Mouse (Mus musculus) granulocyte monocyte progenitor cell, adult 5-6 weeks (primary cell): ENCODE measurements at regions not wholly inside any gene's neighbourhood (a gene's known extent, or its start where the extent isn't known, plus 50 kb on each side); places are given as distances from the start of the nearest gene placed in this dataset.

Experiments
- ATAC-seq: replicated peaks from 2 replicates; pipeline ENCODE4 v1.8.0; 2016; ENCODE audit warnings: mild to moderate bottlenecking, moderate TSS enrichment, inconsistent platforms; ENCODE audit not compliant: poor library complexity, severe bottlenecking

GRCm38 (mm10) chr16:64068787-64069673 lies 205.1 kb upstream of the Epha3 start:
- no peak for ATAC-seq

- ATAC-seq = no peak
These were observed 198.6 kb upstream of the Epha3 start for GRCm38 (mm10) chr16:64062584-64062983.

GRCm38 (mm10) chr16:64058712-64059111 lies 194.7 kb upstream of the Epha3 start:
- no peak for ATAC-seq

- no peak for ATAC-seq
These were observed 190.4 kb upstream of the Epha3 start for GRCm38 (mm10) chr16:64054346-64054745.

- ATAC-seq = no peak
These were observed 184.1 kb upstream of the Epha3 start for GRCm38 (mm10) chr16:64048026-64048425.

GRCm38 (mm10) chr16:64033049-64033448 lies 169.1 kb upstream of the Epha3 start:
- ATAC-seq = no peak

- no peak for ATAC-seq
These were observed 160.0 kb upstream of the Epha3 start for GRCm38 (mm10) chr16:64023981-64024380.

GRCm38 (mm10) chr16:64000884-64001283 lies 136.9 kb upstream of the Epha3 start:
- ATAC-seq = no peak

GRCm38 (mm10) chr16:63967407-63967806 lies 103.4 kb upstream of the Epha3 start:
- no peak for ATAC-seq

- ATAC-seq = peak; percentile 35; the same call in 1 of the 2 replicates
These were observed 96.8 kb upstream of the Epha3 start for GRCm38 (mm10) chr16:63960786-63961185.

GRCm38 (mm10) chr16:63958154-63958553 lies 94.2 kb upstream of the Epha3 start:
- 0 out of 2 replicates have a peak, but pooled peaks have one; percentile 30 for ATAC-seq

GRCm38 (mm10) chr16:63925195-63925594 lies 61.2 kb upstream of the Epha3 start:
- ATAC-seq = no peak

GRCm38 (mm10) chr16:63921146-63921545 lies 57.2 kb upstream of the Epha3 start:
- ATAC-seq = no peak
